In genomic region chr6:94631779-94632082, GRCm38 (mm10) we compare ENCODE assay signal across 12 mouse cellular contexts.
DNase-seq lines count a peak whose midpoint lies in the region; ATAC-seq and TF ChIP-seq lines count a peak whose summit lies in the region.
"Had no signal": no experiment of that assay in that cellular context is flagged by ENCODE, and none has a peak within 500 bp of the region (broad histone marks: within the 10 kb centered on the region; RNA-seq: fewer than 3 reads in every experiment).

No protein-coding gene starts in this region.

- no peak overlapping the region for H3K4me2 ChIP-seq in forebrain, embryonic 13.5 days
- no peak overlapping the region for H3K4me2 ChIP-seq in limb, embryonic 13.5 days (replicated peaks)
- no peak overlapping the region for H3K4me2 ChIP-seq in stomach, embryonic 15.5 days
- H3K4me2 ChIP-seq: liver, embryonic 11.5 days had no signal

- peak overlapping the region; percentile 34; the same call in 1 of the 2 replicates for H3K27ac ChIP-seq in left cerebral cortex, adult 2 months
- H3K27ac ChIP-seq in forebrain, embryonic 13.5 days: peak overlapping the region; percentile 79
- H3K27ac ChIP-seq in limb, embryonic 13.5 days: no peak overlapping the region
- H3K27ac ChIP-seq in stomach, embryonic 15.5 days: peak overlapping the region; percentile 18; the same call in 1 of the 2 replicates

- 0 out of 2 replicates have a peak, but pooled peaks have one; percentile 4 for ATAC-seq in forebrain, embryonic 13.5 days
- ATAC-seq in limb, embryonic 13.5 days (ENCODE audit: low FRiP score, low read depth): no peak
- ATAC-seq in stomach, embryonic 15.5 days (ENCODE audit: insufficient read depth, low FRiP score, low read depth): no peak
- ATAC-seq: CD4-positive, CD25-positive, alpha-beta regulatory T cell, adult 4 months had no signal

- peaks cover 85% of the 10 kb centered on the region for H3K4me1 ChIP-seq in forebrain, embryonic 13.5 days
- peaks cover 80% of the 10 kb centered on the region for H3K4me1 ChIP-seq in limb, embryonic 13.5 days
- H3K4me1 ChIP-seq in stomach, embryonic 15.5 days: peaks cover 25% of the 10 kb centered on the region

- H3K27me3 ChIP-seq in forebrain, embryonic 13.5 days: no peaks in the 10 kb centered on the region
- H3K27me3 ChIP-seq in limb, embryonic 13.5 days: peaks cover 15% of the 10 kb centered on the region
- no peaks in the 10 kb centered on the region for H3K27me3 ChIP-seq in stomach, embryonic 15.5 days (replicated peaks)

- peaks cover 3% of the 10 kb centered on the region for H3K36me3 ChIP-seq in forebrain, embryonic 13.5 days (ENCODE audit: poor library complexity, severe bottlenecking)
- peaks cover 5% of the 10 kb centered on the region for H3K36me3 ChIP-seq in limb, embryonic 13.5 days
- 0 out of 2 replicates have a peak, but pooled peaks cover 8% of the 10 kb centered on the region for H3K36me3 ChIP-seq in stomach, embryonic 15.5 days

- intact Hi-C loops in left cerebral cortex, adult 2 months (cut with DNase I): no loop called here
- intact Hi-C loops in left cerebral cortex, postnatal 36 days (cut with DNase I): no loop called here

- H3K9ac ChIP-seq in forebrain, embryonic 13.5 days: peak overlapping the region; percentile 16; the same call in 1 of the 2 replicates
- 0 out of 2 replicates have a peak overlapping the region, but pooled peaks have one; percentile 19 for H3K9ac ChIP-seq in limb, embryonic 13.5 days
- 0 out of 2 replicates have a peak overlapping the region, but pooled peaks have one; percentile 12 for H3K9ac ChIP-seq in stomach, embryonic 15.5 days

- H3K9me3 ChIP-seq in forebrain, embryonic 13.5 days (replicated peaks): no peaks in the 10 kb centered on the region
- no peaks in the 10 kb centered on the region for H3K9me3 ChIP-seq in limb, embryonic 13.5 days
- H3K9me3 ChIP-seq in stomach, embryonic 15.5 days: no peaks in the 10 kb centered on the region

- WGBS in forebrain, embryonic 13.5 days: 41% methylated on average over 6 of the region's 6 CpGs
- 86% methylated on average over 6 of the region's 6 CpGs for WGBS in limb, embryonic 13.5 days
- WGBS in stomach, embryonic 15.5 days: 74% methylated on average over 6 of the region's 6 CpGs

- no peak overlapping the region for H3K4me3 ChIP-seq in left cerebral cortex, adult 2 months
- H3K4me3 ChIP-seq in forebrain, embryonic 13.5 days: no peak overlapping the region
- no peak overlapping the region for H3K4me3 ChIP-seq in limb, embryonic 13.5 days
- H3K4me3 ChIP-seq in stomach, embryonic 15.5 days (replicated peaks): no peak overlapping the region

- DNase-seq in left cerebral cortex, adult 2 months (ENCODE audit: extremely low spot score in 1 of 2, low spot score in 2 of 2): no peak
- no peak for DNase-seq in left cerebral cortex, postnatal 36 days (ENCODE audit: low spot score in 2 of 2)
- DNase-seq in right cerebral cortex, adult 2 months (ENCODE audit: low spot score in 2 of 2): no peak
- DNase-seq in cerebellum, adult 11 months: no peak
- DNase-seq in spleen, postnatal 4 days (ENCODE audit: low spot score in 2 of 2): no peak
- DNase-seq: gastrocnemius, postnatal 10 days; heart, postnatal 4 days had no signal

- no peak for TF ChIP-seq CTCF in left cerebral cortex, adult 2 months (IDR thresholded peaks at IDR 0.05)
